Mouse (Mus musculus): ENCODE measurements at regions not wholly inside any gene's neighbourhood (a gene's known extent, or its start where the extent isn't known, plus 50 kb on each side); places are given as distances from the start of the nearest gene placed in this dataset.

DNA sequence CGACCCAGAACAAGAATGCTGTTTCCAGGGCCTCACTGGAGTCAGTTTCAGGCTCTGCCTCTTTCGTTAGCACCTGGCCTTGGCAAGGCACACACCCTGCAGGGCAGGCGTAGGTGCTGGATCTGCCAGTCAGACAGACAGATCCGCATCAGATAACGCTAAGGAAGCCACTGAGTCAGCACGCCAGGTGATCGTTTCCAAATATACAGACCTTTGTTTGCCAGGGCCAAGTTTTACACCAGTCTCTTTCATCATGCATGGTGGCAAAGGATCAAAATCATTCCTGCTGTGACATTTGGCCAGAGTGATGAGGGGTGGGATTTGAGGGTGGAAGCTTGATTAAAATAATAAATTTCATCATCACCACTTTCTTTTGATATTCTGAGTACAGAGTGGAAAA, 411.0 kb downstream of the Ofcc1 start:
- Histone ChIP-seq H3K36me3 (no peaks in the 10 kb centered on the region), H3K4me2 (no peak overlapping the region), H3K27me3 (replicated peaks) (no peaks in the 10 kb centered on the region), H3K4me1 (replicated peaks) (peaks cover 4% of the 10 kb centered on the region), H3K9me3 (replicated peaks) (no peaks in the 10 kb centered on the region), H3K27ac (ENCODE audit: poor library complexity, severe bottlenecking) (no peak overlapping the region), H3K9ac (no peak overlapping the region), H3K4me3 (no peak overlapping the region)
- WGBS = 61% methylated on average over 7 of the region's 7 CpGs
- ATAC-seq (ENCODE audit: insufficient number of reproducible peaks, low FRiP score) = no peak

DNA sequence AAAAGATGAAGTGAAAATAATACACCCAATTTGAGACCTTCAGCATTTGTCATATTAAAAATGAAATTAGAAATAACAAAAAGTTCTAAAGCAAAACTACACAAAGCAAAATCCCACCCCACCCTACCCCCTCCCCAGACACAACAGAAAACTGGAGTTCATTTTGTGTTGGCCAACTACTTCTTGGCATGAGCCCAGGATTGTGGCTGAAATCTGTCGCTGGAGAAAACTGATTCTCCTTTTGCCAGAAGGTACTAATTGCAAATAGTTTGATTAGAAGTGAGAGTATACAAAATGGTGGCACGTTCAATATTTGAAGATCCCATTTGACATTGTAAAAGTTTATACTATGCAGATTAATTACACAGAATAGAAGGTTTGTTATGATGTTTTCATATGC, 426.0 kb downstream of the Ofcc1 start:
- ATAC-seq (ENCODE audit: insufficient number of reproducible peaks, low FRiP score) = no peak
- peaks cover 3% of the 10 kb centered on the region; the same call in 1 of the 2 replicates for H3K9me3 ChIP-seq (replicated peaks)
- H3K4me3 ChIP-seq = no peak overlapping the region
- no peaks in the 10 kb centered on the region for H3K4me1 ChIP-seq (replicated peaks)
- 62% methylated on average over 2 of the region's 2 CpGs for WGBS
- H3K27ac ChIP-seq (ENCODE audit: poor library complexity, severe bottlenecking) = no peak overlapping the region
- H3K9ac ChIP-seq = no peak overlapping the region
- no peaks in the 10 kb centered on the region for H3K27me3 ChIP-seq (replicated peaks)
- H3K4me2 ChIP-seq = no peak overlapping the region
- H3K36me3 ChIP-seq = no peaks in the 10 kb centered on the region

DNA sequence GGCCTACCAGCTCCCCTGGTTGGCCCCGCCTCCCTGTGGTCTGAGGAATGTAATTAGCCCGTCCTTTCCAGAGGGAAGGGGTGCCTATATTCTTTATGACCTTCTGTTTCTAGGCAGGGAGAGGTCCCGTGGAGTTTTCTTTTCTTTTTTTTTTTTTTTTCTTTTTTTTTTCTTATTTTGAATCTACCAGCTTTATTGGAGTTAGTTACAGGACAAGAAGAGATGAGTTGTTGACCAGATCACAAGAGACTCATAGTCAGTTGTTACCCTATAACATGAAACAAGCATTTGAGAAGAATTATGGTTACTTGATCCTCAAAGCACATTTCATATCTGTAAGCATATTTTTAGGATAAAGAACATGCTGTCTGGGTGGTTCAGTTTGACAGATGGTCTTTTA, 429.8 kb downstream of the Ofcc1 start:
- no peak overlapping the region for H3K27ac ChIP-seq (ENCODE audit: poor library complexity, severe bottlenecking)
- no peak for ATAC-seq (ENCODE audit: insufficient number of reproducible peaks, low FRiP score)
- H3K4me3 ChIP-seq = no peak overlapping the region
- no peaks in the 10 kb centered on the region for H3K4me1 ChIP-seq (replicated peaks)
- H3K27me3 ChIP-seq (replicated peaks) = no peaks in the 10 kb centered on the region
- no peaks in the 10 kb centered on the region for H3K36me3 ChIP-seq
- H3K4me2 ChIP-seq = no peak overlapping the region
- 69% methylated on average over 3 of the region's 3 CpGs for WGBS
- no peak overlapping the region for H3K9ac ChIP-seq
- H3K9me3 ChIP-seq (replicated peaks) = no peaks in the 10 kb centered on the region

DNA sequence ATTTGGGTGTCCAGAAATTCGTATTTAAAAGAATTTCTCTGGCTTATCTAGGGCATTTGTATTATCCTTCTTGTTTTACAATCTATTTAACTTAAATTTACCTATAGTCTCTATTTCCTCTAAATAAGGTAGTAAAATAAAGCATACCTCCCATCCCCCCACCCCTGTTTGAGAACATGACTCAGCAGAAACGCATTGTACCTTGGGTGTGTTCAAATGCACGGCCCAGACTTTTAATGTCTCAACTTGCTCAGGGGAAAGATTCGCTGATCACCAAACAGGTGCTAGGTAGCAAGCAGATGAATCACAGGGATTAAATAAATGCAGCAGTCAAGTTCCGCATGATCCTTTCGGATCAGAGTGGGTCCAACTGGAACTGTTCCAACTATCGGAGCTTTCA, 432.7 kb downstream of the Ofcc1 start:
- H3K27ac ChIP-seq (ENCODE audit: poor library complexity, severe bottlenecking) = no peak overlapping the region
- 85% methylated on average over 7 of the region's 7 CpGs for WGBS
- no peak overlapping the region for H3K4me2 ChIP-seq
- no peaks in the 10 kb centered on the region for H3K27me3 ChIP-seq (replicated peaks)
- no peak overlapping the region for H3K4me3 ChIP-seq
- H3K9me3 ChIP-seq (replicated peaks) = no peaks in the 10 kb centered on the region
- H3K4me1 ChIP-seq (replicated peaks) = no peaks in the 10 kb centered on the region
- H3K9ac ChIP-seq = no peak overlapping the region
- H3K36me3 ChIP-seq = no peaks in the 10 kb centered on the region
- ATAC-seq (ENCODE audit: insufficient number of reproducible peaks, low FRiP score) = no peak

DNA sequence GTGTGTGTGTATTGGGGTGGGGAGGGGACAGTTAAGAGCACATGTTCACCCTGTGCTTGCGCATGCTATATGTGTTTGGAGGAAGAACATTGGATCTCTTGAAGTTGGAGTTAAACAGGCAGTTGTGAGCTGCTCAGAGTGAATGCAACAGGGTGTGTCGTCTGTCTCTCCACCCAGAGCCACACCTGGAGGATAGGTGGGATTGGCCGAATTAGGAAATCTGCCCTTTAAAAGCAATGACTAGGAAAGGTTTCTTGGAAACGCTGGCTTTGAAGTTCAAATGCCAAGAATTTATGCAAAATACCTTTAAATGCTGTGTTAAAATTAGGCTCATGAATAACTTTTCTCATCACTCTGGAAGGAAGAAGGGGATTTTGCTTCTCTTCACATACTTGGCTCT, 436.9 kb downstream of the Ofcc1 start:
- H3K27me3 ChIP-seq (replicated peaks) = no peaks in the 10 kb centered on the region
- no peaks in the 10 kb centered on the region for H3K36me3 ChIP-seq
- no peak overlapping the region for H3K4me3 ChIP-seq
- H3K9me3 ChIP-seq (replicated peaks) = no peaks in the 10 kb centered on the region
- WGBS = 84% methylated on average over 4 of the region's 4 CpGs
- no peak overlapping the region for H3K27ac ChIP-seq (ENCODE audit: poor library complexity, severe bottlenecking)
- ATAC-seq (ENCODE audit: insufficient number of reproducible peaks, low FRiP score) = no peak
- no peak overlapping the region for H3K4me2 ChIP-seq
- H3K9ac ChIP-seq = no peak overlapping the region
- H3K4me1 ChIP-seq (replicated peaks) = no peaks in the 10 kb centered on the region; the same call in 1 of the 2 replicates

DNA sequence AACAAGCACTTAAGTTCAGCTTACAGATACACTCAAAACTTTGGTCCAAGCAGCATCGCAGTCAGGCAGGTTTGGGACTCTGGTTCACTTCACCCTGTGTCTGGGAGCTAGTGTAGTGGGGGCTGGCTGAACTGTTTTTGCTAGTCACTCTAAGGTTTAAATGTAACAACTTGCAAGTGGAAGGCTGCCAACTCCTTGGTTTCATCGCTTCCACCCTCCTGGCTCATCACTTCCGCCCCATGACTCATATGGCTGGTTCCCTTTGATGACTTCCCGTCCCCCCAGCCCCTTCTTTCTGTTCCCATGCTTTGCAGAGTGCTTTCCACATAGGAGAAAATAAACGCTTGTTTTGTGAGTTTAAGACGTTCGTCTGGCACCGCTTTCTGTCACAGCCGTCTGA, 438.1 kb downstream of the Ofcc1 start:
- Histone ChIP-seq H3K36me3 (no peaks in the 10 kb centered on the region), H3K27me3 (replicated peaks) (no peaks in the 10 kb centered on the region), H3K4me3 (no peak overlapping the region), H3K9me3 (replicated peaks) (no peaks in the 10 kb centered on the region), H3K9ac (no peak overlapping the region), H3K4me1 (replicated peaks) (no peaks in the 10 kb centered on the region; the same call in 1 of the 2 replicates), H3K4me2 (no peak overlapping the region), H3K27ac (ENCODE audit: poor library complexity, severe bottlenecking) (no peak overlapping the region)
- 65% methylated on average over 9 of the region's 9 CpGs for WGBS
- ATAC-seq (ENCODE audit: insufficient number of reproducible peaks, low FRiP score) = 0 out of 2 replicates have a peak, but pooled peaks have one; percentile 33

DNA sequence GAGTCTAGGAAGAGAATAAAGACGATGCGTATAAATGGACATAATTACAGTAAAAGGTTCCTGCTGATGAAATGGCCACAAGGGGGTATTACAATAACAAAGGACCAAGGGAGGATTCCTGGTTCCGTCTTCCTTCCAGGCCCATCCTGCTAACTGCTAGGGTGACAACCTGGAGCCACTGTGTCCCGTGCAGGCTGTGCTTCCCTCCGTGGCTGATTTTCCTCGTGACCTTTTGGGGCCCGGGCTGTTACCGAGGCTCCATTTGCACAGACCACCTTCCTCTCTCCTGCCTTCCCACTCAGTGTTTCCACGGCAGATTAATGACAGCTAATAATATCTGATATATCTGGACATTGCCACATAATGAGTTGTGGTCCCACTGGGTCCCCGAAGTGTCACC, 453.5 kb downstream of the Ofcc1 start:
- Histone ChIP-seq H3K4me1 (replicated peaks) (0 out of 2 replicates have a peak, but pooled peaks cover 4% of the 10 kb centered on the region), H3K36me3 (no peaks in the 10 kb centered on the region), H3K4me2 (no peak overlapping the region), H3K4me3 (no peak overlapping the region), H3K9me3 (replicated peaks) (no peaks in the 10 kb centered on the region), H3K9ac (no peak overlapping the region), H3K27me3 (replicated peaks) (no peaks in the 10 kb centered on the region), H3K27ac (ENCODE audit: poor library complexity, severe bottlenecking) (no peak overlapping the region)
- 62% methylated on average over 10 of the region's 10 CpGs for WGBS
- ATAC-seq (ENCODE audit: insufficient number of reproducible peaks, low FRiP score) = no peak

DNA sequence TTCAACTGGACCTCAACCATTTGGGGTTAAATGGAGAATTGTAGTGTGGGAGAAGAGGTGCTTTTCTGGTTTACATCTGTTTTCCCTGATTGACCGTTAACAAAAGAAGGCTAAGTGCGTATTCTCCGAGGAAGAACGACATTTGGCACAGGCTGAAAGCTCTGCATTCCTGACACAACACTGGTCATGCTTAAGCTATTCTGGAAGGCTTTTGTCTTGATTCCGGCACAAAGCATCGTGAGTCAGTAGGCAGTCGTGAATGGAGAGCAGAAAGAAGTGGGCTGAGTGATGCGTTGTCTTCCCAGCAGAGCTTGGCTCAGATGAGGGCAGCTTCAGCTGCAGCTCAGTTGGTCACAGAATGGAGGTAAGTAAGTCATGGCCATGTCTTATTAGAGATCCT, 457.0 kb downstream of the Ofcc1 start:
- ATAC-seq (ENCODE audit: insufficient number of reproducible peaks, low FRiP score) = no peak

DNA sequence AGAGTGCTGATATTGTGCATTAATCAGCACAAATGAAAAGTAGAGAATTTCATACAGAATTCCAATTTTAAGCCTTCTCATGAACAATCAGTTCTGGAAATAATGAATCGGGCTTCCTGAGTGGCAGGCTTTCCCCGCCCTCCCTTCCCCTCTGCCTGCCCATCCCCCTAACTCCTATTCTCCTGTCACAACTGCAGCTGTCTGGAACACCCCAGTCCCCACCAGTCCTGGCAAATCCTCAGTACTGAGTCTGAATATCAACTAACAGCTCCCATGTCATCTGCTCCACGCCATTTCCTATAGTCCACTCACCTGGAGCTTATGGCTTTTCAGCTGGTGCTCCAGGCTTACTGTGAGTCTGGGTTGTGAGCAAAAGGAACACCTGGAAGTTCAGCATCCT, 457.9 kb downstream of the Ofcc1 start:
- no peaks in the 10 kb centered on the region for H3K9me3 ChIP-seq (replicated peaks)
- no peak overlapping the region for H3K27ac ChIP-seq (ENCODE audit: poor library complexity, severe bottlenecking)
- H3K36me3 ChIP-seq = no peaks in the 10 kb centered on the region
- H3K4me1 ChIP-seq (replicated peaks) = 0 out of 2 replicates have a peak, but pooled peaks cover 8% of the 10 kb centered on the region
- H3K9ac ChIP-seq = no peak overlapping the region
- ATAC-seq (ENCODE audit: insufficient number of reproducible peaks, low FRiP score) = no peak
- H3K4me2 ChIP-seq = no peak overlapping the region
- WGBS = 65% methylated on average over 3 of the region's 3 CpGs
- no peaks in the 10 kb centered on the region for H3K27me3 ChIP-seq (replicated peaks)
- no peak overlapping the region for H3K4me3 ChIP-seq

More for the DNA sequence above, 457.0 kb downstream of the Ofcc1 start:
- WGBS = 77% methylated on average over 8 of the region's 8 CpGs
- no peaks in the 10 kb centered on the region for H3K36me3 ChIP-seq
- no peak overlapping the region for H3K4me3 ChIP-seq
- no peaks in the 10 kb centered on the region for H3K9me3 ChIP-seq (replicated peaks)
- no peaks in the 10 kb centered on the region for H3K27me3 ChIP-seq (replicated peaks)
- H3K27ac ChIP-seq (ENCODE audit: poor library complexity, severe bottlenecking) = no peak overlapping the region
- H3K9ac ChIP-seq = no peak overlapping the region
- H3K4me1 ChIP-seq (replicated peaks) = 0 out of 2 replicates have a peak, but pooled peaks cover 8% of the 10 kb centered on the region
- H3K4me2 ChIP-seq = no peak overlapping the region

DNA sequence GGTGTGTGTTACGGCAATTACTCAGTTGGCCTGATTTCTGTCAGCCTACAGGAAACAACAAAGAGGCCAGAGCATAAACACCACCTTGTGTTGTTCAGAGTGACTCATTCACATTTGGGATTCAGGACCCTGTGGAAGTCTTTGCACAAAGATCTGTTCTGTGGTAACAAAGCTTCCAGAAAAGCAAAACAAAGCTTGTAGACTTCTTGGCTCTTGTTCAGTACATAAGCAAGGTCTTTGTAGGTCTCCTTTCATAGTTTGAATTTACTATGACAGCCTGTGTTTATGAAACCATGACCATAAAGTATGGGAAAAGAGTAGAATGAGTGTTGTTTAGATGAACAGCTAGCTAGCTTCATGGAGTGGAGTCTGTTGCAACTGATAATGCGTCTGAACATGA, 461.9 kb downstream of the Ofcc1 start:
- Histone ChIP-seq H3K9ac (no peak overlapping the region), H3K27ac (ENCODE audit: poor library complexity, severe bottlenecking) (no peak overlapping the region), H3K36me3 (no peaks in the 10 kb centered on the region), H3K9me3 (replicated peaks) (no peaks in the 10 kb centered on the region), H3K4me3 (no peak overlapping the region), H3K4me1 (replicated peaks) (0 out of 2 replicates have a peak, but pooled peaks cover 8% of the 10 kb centered on the region), H3K4me2 (no peak overlapping the region), H3K27me3 (replicated peaks) (no peaks in the 10 kb centered on the region)
- 81% methylated on average over 2 of the region's 2 CpGs for WGBS
- ATAC-seq (ENCODE audit: insufficient number of reproducible peaks, low FRiP score) = no peak

DNA sequence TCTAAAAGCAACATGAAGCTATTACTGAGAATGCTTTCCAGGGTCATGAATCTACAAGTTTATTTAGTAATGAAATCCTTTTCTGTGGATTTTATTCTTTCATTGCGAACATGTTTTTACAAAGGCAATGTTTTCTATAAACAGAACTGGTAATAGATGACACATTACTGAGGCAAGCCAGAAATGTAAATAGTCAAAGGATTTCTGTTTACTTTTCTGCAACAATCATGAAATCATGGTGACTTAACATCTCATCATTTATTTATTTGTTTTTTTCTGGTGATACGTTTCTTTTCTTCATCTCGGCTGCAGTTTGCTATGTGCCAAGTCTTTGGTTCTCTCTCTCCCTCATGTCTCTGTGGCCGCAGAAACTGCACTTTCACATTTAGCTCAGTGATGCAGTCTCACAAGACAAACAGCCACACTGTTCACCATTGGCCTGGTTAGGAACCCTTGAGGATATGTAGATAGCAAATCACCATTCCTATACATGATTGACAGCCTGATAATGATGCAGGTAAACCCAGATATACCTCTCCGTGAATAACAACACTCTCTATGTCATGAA, 462.8 kb downstream of the Ofcc1 start:
- Histone ChIP-seq H3K4me2 (no peak overlapping the region), H3K36me3 (no peaks in the 10 kb centered on the region), H3K4me3 (no peak overlapping the region), H3K27ac (ENCODE audit: poor library complexity, severe bottlenecking) (no peak overlapping the region), H3K9me3 (replicated peaks) (no peaks in the 10 kb centered on the region), H3K9ac (no peak overlapping the region), H3K27me3 (replicated peaks) (no peaks in the 10 kb centered on the region), H3K4me1 (replicated peaks) (0 out of 2 replicates have a peak, but pooled peaks cover 8% of the 10 kb centered on the region)
- ATAC-seq (ENCODE audit: insufficient number of reproducible peaks, low FRiP score) = no peak
- WGBS = 73% methylated on average over 5 of the region's 5 CpGs

DNA sequence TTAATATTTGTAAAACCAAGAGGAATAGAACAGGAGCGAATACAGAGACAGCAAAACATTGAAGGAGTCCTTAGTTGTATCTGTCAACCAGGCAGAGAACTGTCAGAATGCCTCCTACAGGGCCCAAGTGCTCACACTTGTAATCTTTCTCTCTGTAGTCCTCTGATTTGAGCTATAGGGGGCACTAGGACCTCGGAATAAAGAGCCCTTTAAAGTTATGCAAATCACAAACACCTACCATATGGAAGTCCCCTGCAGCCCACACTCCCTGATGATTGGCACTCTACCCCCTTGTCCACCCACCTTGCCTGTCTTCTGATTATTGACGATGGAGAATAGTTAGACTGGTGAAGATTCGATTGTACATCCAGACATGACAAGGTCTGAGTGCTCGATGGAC, 467.1 kb downstream of the Ofcc1 start:
- no peak overlapping the region for H3K27ac ChIP-seq (ENCODE audit: poor library complexity, severe bottlenecking)
- H3K27me3 ChIP-seq (replicated peaks) = no peaks in the 10 kb centered on the region
- H3K4me1 ChIP-seq (replicated peaks) = no peaks in the 10 kb centered on the region
- no peak for ATAC-seq (ENCODE audit: insufficient number of reproducible peaks, low FRiP score)
- H3K4me3 ChIP-seq = no peak overlapping the region
- H3K9me3 ChIP-seq (replicated peaks) = no peaks in the 10 kb centered on the region
- H3K9ac ChIP-seq = no peak overlapping the region
- no peaks in the 10 kb centered on the region for H3K36me3 ChIP-seq
- 69% methylated on average over 5 of the region's 5 CpGs for WGBS
- no peak overlapping the region for H3K4me2 ChIP-seq

All from heart, embryonic 12.5 days (tissue).